Mouse (Mus musculus) A20 (cell line): ENCODE measurements around the gene Flnb.

Source experiments
- DNase-seq: peaks from one replicate; pipeline ENCODE4 v3.0.0-alpha.2; 2011; ENCODE audit warnings: low read depth, low spot score

Gene Flnb

DNA sequence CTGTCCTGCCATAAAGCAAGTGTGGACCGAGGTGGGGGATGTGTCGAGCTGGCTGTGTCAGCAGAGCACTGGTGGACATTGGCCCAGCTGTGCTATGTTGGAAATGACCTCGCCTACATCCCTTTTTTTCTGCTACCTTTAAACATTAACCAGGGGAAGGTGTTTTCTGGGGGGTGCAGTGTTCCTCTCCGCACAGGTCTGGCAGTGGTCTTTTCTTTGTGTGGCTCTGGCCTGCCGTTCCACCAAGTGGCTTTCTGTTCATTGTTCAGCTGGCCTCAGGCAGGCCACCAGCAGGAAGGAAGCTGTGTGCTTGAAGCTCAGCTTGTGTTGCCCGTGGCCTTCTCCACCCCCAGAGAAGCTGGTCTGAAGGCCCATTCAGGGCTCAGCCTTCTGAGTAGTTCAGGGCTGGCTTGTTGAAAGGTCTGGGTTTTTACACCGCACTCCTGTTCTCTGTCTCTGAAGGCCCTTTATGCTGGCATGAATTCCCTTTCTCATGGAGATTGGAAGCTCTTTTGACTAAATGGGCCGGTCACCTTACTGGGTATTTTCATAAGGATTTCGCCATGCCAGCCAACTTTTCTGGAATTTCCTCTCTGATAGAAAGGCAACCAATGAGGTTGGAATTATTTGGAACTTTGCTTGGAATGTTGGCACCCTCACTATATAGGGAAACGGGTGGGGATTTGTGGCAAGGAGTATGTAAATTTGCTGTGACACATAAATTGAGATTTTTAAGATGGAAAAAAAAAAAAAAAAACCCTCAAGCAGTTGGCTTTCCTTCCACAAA is 8.6 kb downstream of the Flnb start:
- no peak for DNase-seq

DNA sequence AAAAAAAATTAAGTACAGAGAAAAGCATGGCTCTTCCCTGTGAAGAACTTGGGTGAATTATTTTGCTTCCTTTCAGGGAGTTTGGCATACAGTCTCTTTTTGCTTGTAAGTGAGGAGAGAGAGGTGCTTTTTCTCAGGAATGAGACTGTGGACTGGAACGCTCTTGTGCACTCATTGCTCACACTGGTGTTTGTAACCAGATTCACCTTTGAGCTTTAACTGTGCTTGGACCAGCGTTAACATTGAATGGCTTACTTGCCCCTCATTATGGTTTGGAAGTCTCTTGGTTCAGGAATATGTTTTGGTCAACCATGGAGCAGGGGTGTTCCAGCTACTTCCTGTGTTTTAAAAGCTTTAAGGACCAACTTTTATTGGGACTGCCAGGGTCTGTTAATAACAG is 11.4 kb downstream of the Flnb start:
- DNase-seq: no peak

DNA sequence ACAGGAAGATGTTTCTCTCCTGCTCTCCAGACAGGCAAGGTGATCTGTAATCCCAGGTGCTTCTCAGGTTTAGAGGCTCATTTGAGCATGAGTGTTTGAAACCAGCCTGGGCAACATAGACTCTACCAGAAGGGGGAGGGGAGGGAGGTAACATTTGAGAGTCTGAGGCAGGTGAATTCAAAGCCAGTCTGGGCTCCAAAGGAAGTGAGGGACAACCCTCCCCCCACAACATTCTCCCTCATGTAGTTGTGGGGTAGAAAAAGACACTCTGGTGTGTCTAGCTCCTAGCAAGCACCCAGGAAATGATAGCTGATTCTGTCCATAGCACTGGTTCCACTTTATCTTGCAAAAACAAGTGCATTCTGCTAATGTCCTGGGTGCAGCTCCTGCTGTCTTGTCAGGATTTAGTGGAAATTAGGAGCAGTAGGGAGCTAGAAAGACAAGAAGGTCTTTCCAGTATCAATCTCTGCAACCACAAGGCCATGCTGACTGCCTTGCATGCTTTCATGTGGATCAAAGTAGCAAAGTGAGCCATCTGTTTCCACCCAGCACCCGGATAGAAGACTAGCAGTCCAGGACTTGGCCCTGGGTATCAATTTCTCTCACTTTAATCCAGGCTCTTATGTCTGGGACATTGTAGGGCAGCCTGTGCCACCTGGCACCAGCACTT is 14.1 kb downstream of the Flnb start:
- DNase-seq: no peak

DNA sequence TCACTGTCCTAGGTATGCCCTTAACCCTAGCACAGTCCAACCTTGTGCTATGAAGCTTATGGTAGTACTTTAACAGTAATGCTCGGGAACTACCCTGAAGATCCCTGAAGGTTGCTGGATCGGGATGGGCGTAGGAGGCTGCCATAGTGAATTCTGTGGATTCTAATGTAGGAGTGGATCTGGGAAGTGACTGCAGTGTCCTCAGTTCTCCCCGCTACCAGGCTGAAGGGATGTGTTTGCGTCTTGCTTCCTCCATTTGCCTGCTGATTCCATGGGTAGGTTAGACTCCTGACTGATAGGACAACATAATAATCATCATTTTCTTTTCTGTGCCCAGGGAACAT is 14.7 kb downstream of the Flnb start:
- DNase-seq: no peak

DNA sequence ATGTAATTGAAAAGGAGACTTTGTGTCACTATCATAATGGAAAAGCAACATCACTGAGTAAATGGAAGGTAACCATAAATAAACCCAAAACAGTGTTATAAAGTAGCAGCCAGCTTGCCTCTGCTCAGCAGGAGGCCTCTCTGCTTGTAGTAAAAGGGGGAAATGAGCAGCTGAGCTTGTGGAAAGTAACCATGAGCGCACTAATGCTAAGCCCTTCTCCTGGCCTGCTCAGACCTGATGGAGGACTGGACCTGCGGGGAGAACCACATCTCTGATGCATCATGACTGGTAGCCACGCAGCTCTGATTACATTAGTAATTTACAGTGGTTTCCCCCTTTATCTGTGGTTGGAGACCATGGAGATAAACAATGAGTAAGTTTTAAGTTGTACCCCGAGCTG is 15.7 kb downstream of the Flnb start:
- peak; percentile 35 for DNase-seq

DNA sequence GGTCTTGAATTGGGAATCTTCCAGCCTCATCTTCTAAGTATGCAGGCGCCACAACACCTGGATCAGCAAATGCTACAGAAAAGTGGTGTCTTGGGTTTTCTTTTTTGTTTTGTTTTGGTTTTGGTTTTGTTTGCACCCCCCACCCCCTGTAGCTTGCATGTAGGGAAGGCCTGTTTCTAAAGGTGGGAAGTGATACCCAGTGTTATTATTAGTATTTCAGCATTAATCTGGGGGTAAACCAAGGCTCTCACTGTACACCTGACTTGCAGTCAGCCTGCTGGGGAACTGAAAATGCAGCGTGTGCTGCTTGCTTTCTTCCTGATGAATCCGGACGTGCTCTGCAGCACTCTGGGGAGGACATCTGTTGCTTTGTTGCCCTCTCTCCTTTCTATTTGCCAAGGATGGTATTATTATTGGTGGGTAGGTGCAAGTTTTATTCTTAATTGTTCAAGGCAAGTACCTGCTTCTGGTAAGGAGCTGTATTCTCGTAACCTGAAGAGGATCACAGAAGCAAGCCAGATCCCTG is 20.9 kb downstream of the Flnb start:
- peak; percentile 87 for DNase-seq

DNA sequence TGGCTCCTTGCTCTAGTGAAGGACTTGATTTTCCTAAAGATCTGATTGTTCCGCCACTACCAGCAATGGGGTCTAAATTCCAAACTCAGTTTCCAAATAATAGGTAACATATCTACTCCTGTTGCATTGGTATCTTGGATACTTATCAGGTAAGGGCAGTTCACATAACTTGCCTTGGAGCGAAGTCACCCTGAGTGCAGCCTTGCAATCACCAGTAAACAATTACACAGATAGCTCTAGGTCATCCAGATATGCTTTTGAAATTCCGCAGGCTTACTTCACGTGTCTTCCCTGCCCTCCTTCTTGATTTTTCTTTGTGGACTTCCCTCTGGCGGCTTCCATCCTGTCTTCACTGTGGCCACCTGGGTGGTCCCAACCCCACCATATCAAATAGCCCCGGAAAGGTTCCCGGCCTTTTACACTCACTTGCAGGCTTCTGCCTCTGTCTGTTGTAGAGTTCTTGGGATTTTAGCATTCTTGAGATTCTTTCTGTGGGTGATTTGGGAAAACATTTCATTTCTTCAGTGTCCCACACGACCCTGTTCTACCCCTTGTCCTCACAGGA is 22.3 kb downstream of the Flnb start:
- no peak for DNase-seq

DNA sequence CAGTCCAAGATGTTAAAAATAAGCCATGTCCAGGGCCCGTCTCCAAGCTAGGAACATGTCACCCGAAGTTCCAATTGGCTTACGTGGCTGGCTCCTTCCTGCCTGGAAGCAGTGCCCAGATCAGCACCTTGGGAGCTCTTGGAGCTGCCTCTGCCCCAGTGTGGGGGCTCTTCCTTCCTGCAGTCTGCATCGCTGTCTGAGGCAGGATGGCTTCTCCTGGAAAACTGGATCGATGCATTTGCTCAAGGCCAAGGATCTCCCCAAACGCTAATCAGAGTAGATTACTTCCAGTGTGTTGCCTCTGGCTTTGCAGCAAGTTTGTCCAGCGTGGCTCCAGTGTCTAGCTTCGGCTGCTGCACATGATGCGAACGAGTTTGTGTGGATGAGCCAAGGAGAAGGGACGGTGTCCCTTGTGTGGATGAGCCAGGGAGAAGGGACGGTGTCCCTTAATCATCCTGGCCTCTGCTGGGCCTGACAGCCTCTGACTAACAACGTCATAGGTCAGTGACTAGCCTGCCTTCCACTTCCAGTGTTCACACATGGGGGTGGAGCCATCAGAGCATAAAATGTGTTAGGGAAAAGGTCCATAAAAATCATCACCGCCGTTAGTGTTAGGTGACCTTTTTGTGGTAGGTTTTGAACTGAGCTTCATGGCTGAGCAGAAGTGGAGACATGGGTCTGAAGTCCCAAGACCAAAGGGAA is 25.0 kb downstream of the Flnb start:
- DNase-seq: no peak

DNA sequence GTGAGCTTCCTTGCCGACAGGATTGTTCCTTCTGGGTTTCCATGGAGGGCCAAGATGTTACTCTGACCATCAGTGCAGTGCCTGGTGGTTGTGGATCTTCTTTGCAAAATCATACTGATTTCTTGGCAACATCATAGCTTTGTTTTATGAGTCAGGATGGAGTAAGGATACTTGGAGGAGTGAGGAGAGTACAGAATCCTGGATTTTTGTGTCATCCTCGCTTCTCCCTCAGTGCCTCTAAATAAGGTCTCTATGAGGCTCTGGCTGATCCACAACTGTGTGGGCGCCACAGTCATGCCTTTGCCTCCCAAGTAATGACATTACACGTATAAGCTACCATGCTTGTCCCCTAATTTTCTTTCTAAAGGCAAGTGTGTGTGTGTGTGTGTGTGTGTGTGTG is 28.9 kb downstream of the Flnb start:
- DNase-seq: no peak

DNA sequence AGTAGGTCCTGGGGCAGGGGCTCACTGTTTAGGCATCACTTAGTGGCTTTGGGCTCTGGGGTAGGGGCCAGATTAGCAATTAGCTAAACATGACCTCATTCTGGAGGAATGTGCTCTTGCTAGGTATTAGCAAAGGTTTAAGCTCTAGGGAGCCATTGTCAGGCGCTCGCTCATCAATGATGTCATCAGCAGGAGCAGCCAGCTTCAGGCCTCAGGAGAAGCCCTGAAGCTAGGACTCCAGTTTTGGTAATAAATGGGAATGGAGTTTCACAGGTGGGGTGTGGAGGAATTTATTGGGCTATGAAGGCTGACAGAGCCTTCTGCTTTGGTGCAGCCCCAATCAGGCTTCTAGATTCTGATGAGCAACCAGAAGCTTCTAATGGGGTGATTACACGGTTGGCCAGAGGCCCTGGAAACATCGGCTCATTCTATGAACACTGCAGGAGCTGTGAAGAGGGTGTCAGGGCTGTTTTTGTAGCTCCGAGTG is 30.0 kb downstream of the Flnb start:
- no peak for DNase-seq

DNA sequence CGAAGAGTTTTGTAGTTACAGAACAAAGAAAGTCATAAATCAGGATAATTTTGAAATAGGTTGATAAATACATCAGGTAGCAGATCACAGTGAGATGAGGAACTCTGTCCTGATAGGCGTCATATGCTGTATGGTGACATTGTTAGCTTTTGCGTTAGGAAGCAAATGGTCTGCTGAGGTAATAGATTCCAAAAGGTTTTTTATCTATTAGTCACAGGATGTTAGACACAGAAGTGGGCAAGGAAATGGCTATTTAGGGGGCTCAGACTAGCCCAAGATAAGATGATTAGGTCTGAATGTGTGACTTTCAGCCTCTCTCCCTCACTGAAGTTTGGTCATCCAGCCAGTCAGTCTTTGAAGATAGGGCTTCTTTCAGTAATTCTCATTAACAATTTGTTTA is 33.2 kb downstream of the Flnb start:
- no peak for DNase-seq

DNA sequence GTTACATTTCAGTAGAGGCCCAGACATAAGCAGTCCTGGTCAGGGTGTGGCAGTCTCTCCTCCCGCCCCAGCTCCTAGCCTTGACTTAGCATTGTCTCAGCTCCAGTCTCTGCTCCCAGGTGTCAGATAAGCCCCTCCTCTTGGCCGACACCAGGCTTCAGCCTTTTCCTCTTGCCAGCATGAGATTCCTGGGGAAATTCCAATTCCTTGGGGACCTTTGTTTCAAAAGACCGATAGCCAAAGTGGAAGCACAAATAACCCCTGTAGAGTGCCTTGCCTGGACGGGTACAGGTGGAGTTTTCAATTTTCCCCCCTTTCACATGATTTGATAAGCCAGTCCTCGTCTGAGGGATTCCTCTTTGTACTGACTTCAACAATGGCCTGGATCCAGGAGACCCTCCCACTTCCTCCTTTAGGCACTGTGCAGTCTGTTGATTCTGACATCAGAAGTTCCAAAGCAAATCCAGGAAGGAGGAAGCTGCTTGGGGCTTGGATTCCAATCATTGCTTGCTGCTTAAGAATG is 33.8 kb downstream of the Flnb start:
- DNase-seq: no peak

DNA sequence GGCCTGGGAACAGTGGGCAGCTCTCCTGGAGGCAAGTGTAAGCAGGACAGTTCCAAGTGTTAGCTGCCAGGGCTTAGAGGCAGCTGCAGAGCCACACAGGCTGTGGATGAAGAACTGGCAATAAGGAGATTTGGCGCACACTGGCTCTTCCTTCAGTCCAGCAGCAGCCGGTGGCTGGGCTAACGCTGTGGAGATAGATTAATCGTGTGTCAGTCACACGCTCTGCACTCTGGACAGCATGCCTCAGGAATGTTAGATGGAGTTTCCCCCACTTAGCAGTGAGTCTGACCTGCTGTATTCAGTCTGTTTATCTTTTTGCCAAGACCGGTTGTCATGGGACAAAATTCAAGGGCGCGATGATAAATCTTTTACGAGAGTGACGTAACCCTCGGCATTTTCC is 35.9 kb downstream of the Flnb start:
- DNase-seq: no peak

DNA sequence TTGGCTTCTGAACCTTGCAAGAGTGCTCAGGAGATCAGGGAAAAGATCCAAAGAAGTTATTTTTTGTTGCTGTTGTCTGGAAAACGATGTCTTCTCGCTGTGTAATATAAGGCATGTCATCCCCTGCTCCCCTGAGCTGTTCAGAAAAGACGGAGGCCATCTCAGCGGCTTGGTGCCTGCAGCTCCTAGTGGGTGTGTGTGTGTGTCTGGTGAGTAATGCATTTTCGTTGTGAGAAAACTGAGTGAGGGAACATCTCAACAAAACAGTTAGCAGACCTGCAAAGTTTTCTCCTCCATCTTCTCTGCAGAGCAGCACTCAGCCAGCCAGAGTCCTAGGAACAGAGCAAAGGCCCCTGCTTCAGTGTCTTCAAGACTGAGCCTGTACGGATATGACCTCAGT is 36.6 kb downstream of the Flnb start:
- no peak for DNase-seq

DNA sequence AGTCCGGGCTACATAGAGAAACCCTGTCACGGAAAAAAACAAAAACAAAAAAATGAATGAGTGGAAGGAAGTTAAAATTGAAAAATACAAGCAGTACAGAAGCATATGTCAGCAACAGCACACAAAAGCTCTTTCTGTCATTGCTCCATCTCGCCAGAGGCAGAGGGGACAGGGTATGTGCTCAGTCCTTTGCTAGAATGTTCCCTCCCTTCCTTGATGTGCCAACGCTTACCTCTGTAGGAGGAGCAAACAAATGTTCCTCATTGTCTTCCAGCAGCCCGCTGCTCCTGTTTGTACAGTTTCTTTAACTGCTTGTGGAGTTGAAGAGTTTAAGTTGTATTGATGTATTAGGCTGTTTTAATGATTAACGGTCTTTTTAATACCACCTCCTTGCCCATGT is 37.3 kb downstream of the Flnb start:
- no peak for DNase-seq

DNA sequence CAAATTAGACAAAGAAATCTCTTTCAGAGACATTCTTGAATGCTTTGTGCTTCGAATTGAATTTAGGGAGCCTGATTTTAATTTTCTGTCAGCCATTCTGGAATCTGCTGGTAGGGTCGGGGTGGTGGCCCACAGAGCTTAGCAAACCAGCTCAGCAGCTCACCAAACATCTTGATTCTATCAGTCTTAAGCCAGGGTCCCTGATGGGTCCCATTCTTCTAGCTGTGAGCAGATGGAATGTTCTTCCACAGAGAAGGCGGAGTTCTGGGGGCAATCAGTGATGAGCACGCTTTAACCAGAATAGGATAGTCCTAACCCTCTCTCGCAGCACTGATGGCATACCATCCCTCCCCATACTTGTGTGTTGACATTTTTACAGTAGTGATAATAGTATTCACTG is 37.7 kb downstream of the Flnb start:
- DNase-seq: no peak

DNA sequence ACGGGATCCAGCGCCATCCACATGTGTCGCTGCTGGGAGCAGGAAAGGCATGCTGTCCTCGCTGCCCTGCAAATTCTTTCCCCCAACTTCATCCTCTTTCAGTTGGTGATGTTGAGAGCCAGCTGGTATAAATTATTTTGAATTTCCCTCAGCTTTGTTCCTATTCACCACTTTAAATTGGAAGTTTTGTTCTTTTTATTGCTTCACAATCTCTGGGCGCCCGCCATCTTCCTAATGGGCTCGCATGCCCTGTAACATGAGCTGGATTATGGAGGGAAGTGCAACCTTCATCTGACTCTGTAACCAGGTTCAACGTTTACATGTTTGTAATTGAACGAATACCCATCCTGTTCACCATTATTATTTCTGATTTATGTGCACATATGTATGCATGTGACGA is 38.6 kb downstream of the Flnb start:
- DNase-seq: no peak

DNA sequence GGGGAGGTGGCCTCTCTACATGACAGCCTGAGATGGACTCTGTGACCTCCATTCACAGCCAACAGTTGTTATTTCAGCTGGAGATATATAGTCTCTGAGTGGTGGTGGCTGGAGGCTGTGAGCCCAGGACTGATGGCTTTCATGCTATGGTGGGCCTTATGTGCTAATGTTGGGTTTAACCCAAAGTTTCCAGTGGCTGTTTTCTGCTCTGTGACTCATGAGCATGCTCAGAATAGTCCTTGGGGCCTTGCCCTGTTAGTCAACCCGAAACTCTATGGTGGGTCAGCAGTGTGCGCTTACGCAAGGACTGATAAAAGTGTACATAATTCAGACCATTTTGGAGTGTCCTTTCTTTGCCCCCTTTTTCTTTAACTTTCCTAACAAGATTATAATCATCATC is 40.1 kb downstream of the Flnb start:
- peak; percentile 85 for DNase-seq

DNA sequence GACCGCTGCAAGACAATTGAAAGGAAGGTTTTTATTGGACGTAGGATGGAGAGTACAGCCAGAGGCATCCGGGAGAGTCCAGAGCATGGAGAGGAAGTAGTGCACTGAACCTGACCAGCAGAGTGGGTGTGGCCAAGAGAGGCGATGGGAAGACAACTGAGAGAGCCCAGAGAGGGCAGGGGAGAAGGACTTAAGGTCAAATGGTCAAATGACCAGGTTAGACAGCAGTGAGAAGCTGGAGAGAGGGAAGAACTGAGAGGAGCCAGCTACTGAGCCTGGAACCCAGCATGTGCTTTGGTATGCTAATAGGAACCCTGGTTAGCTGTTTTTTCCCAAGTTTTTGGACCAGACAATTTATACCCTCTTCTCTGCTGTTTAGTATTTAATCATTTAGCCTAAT is 40.7 kb downstream of the Flnb start:
- DNase-seq: peak; percentile 72

DNA sequence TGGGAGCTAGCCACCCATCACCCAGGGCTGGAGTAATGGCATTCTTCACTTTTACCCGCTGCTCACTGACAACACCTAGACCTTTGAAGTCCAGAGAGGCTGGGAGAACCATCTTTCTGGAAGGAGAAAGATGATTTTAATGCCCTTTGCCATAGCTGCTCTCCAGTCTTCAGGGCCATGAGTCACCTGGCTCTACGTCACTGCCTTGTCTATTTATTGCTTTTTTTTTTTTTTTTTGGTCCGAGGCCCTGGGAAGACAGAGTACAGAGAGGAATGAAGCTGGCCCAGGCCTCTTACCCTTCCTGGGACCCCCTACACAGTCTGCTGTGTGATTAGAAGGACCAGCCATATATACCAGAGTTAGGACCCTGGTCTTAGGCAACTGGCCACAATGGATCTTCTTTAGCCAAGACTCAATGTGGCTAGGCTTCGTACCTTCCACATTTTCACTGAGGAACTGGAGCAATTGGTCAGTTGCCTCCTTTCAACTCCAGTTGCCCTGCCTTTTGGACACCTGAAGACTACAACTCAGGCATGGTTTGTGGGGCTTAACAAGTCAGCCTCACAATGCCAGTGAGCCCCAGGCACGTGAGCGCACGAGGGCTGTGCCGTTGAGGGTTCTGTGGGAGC is 42.9 kb downstream of the Flnb start:
- DNase-seq: no peak

DNA sequence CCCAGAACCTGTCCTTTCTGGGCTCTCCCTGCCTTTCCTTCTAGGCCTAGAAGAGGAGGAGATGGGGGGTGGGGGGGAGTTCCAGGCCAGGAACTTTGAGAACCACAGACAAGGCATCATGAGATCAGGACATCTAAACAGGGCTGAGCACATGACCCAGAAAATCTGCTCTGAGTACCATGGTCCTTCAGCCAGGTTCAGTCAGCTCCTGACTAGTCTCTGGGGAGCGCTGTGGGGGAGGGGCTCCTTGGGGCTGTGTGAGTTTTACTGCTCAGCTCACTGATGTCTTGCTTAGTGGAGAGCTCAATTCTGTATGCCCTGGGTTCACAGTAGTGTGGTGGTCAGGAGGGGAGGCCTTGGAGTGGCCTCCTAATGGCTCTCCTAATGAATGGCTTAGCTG is 43.5 kb downstream of the Flnb start:
- no peak for DNase-seq

DNA sequence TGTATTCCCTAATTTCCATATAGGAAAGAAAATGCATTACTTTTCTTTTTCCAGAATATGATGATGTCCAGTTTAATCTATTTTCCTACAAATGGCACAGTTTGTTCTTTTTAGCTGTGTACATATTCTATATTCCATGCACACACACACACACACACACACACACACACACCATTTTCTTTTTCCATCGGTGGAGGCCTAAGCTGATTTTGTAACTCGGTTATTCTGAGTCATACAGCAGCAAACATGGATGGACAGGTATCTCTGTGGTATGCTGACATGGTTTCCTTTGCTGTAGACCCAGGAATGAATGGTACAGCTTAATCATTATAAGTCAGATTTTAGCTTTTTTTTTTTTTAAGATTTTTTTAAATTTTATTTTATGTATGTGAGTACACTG is 44.5 kb downstream of the Flnb start:
- no peak for DNase-seq
